Mouse (Mus musculus) B cell, adult 2 months (primary cell): ENCODE data around the gene Cacna2d3.

Source experiments
- DNase-seq, 2 experiments: peaks; one replicate each; pipeline ENCODE4 v3.0.0; 2022

Cacna2d3 gene

GRCm38 (mm10) chr14:29051951-29052835 lies 669.5 kb downstream of the Cacna2d3 start:
- DNase-seq, result no peak

DNA sequence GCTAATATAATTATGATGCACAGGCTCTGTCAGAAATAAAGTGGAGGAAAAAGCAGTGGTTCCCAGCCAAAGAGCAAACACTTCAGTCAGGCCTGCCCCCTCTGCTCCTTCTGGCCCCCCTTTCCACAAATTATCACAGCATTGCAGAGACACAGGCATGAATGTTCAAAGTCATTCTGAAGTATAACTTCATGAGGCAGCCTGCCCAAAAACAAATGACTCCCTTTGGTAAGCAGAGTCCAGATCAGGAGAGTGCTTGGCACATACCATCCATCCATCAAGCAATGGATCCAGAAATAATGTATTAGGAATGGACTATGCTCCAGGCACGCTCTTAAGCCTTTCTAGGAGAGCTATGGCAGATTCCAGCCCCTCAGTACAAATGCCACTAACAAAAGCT lies 679.3 kb downstream of the Cacna2d3 start:
- no peak for DNase-seq

- DNase-seq, result no peak
Observed at GRCm38 (mm10) chr14:29041498-29041897, 680.2 kb downstream of the Cacna2d3 start.

- DNase-seq, result no peak
Observed at GRCm38 (mm10) chr14:29040606-29041364, 680.9 kb downstream of the Cacna2d3 start.

- DNase-seq, result no peak
Observed at GRCm38 (mm10) chr14:29038246-29038645, 683.4 kb downstream of the Cacna2d3 start.

- DNase-seq, result no peak
Observed at GRCm38 (mm10) chr14:29031858-29032395, 689.7 kb downstream of the Cacna2d3 start.

DNA sequence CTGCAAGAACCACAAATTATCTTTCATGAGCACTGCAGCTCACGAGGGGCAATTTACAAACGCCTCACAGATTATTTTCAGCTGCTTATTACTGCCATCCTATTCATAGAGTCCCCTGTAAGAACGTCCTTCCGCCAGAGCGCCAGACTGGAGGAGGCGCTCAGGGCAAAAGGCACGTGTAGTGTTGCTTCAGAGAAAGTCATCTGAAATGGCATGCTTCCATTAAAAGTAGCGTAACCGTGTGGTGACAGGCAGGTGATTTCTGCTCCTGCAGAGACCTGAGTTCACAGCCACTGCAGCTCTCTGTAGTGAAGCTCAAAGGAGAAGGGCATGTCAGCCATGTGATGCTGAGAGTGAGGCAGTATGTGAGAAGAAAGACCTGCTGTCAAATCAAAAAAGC lies 691.1 kb downstream of the Cacna2d3 start:
- DNase-seq, result no peak

- no peak for DNase-seq
Observed at GRCm38 (mm10) chr14:29029896-29030420, 691.7 kb downstream of the Cacna2d3 start.

- DNase-seq, result no peak
Observed at GRCm38 (mm10) chr14:29029107-29029469, 692.6 kb downstream of the Cacna2d3 start.

DNA sequence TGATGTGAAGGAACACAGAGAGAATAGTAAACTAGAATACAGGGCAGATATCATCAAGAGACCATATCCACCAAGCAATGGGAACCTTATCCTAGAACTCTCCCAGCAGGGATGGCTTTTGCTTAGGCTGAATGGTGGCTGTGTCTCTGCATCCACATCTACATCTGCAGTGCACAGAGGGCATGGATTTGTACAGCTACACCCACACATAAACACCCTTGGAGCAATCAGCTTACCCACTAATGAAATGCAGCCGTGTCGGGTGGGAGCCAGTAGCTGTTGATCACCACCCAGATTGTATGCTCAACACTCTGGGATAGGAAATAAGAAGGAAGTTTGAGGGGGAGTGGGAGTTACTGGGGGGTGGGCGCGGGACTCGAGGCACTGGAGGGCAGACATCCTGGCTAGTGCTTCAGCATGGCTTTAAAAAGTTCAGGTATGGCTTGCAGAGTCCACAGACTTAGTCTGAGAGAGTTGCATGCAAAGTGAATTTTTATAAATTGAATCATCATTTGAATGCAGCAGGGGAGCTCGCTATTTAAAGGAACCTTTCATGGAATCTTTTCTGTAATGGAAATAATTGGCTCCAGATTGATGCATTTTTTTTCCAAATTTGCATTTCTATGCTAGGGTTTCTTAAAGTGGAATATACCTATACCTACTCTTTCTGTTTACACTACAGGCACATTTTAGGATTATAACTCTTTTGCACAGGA lies 693.1 kb downstream of the Cacna2d3 start:
- no peak for DNase-seq

DNA sequence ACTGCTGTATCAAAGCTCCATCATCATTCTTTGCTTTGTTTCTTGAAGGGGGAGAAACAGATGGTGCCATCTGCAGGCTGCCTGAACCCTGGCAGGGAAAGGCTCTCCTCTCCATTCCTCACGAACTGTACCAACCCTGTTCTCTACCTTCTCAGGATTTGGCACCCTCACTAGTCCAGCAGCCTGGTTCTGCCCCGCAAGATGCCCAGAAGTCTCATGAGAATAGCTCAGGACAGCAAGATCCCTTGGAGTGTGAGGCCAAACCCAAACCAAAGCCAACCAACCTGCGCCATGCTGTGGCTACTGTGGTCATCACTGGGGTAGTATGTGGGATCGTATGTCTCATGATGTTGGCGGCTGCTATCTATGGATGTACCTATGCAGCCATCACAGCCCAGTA lies 694.4 kb downstream of the Cacna2d3 start:
- no peak for DNase-seq

DNA sequence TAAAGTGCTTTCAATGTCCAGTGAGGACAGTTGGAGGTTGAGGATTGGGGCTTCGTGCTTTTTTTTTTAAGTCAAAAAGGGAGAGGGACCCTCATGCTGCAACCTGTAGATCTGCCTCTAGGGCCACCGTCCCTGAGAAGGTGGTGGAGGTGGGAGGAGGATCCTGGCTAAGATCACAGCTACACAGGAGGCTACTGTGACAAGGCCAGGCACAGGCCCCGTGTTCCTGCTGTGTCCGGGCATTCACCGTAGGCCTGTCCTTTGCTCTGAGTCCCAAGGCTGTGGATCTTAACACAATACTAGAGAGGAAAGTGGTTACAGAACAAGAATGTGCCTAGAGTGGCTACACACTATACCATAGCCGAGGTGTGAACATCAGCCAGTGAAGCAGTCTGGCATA lies 696.3 kb downstream of the Cacna2d3 start:
- no peak for DNase-seq

GRCm38 (mm10) chr14:29023246-29023645 lies 698.4 kb downstream of the Cacna2d3 start:
- no peak for DNase-seq

DNA sequence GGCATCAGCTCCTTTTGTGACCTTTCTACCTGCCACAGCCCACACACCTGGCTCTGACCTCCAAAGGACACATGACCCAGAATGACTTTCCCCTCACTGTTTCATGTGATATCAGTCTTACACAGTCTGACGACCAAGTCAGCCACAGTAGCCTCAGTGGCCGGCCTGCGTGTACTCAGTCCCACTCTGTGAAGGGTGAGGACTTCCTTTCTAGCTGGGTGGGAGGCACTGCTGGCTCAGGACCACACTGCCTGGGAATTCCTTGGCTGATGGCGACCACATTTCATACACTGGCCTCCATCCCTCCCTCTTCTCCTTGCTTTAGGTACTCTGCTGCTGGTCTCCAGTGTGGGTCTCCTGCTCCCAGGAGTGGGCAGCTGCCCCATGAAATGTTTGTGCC lies 700.4 kb downstream of the Cacna2d3 start:
- DNase-seq, result no peak

DNA sequence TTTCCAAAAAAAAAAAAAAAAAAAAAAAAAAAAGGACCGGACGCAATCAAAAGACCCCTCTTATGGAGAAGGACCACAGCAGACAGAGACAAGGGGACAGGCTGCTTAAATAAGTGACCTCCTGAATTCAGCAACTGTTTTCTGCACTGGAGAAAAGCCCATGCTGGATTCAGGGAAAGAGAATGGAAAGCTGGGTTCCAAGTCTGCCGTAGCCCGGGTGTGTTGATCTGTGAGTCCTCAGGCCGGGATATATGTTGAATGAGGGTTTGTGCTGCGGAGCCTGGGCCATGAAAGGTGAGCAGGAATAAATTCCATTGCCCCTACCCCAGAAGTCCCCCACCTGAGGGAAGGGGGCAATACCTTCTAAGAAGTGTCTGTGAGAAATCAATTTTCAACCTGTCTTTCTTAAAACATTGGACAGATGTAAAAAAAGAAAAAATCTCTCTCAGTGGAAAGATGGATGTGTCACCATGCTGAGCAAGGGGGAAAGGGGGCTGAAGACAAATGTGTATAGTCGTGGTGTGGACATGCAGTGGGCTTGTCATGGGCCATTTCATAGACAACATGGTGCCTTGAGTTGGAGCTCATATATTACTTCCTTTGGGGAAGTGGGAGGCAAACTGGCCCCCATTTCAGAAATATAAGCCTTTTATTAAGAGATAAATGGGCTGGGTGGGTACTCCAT lies 703.2 kb downstream of the Cacna2d3 start:
- DNase-seq, result no peak

DNA sequence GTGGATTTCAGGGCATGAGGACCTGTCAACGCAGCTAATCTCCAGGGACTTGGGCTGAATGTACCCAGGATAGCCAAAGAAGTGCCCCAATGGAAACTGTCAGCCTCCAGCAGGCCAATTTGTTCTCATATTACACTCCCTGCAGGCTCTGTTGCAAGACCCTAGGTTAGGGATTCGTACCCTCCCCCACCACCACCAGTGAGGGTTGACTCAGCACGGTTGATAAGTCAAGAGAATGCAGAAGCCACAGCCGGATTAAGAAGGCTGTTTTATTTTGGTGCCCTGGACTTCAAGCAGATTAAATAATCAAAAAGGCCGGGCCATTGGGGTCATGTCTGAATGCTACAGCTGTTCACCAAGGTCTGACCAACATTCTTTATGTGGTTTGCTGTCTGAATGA lies 703.8 kb downstream of the Cacna2d3 start, which contains the start of gene Lrtm1:
Gene Lrtm1 (plus strand): TSS at position 326 of the 400 bp plus-strand sequence.
- no peak for DNase-seq

DNA sequence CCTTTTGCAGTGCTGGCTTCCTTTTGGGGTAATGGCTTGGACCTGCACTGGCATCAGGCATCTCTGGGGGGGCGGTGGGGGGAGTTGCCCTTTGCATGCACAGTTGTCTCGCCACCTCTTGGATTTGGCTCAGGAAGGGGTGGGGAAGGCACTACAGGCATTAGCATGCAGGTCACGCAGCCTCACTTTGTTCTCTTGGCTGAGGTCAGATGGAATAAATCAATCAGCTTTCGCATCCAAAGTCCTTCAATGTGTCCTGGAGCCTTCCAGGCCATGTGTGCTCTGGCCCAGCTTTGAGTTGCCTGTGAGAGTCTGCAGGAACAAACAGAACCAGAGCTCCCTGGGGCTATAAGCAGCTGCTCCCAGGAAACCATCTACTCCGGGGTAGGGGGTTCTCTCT lies 705.8 kb downstream of the Cacna2d3 start:
- DNase-seq, result no peak

DNA sequence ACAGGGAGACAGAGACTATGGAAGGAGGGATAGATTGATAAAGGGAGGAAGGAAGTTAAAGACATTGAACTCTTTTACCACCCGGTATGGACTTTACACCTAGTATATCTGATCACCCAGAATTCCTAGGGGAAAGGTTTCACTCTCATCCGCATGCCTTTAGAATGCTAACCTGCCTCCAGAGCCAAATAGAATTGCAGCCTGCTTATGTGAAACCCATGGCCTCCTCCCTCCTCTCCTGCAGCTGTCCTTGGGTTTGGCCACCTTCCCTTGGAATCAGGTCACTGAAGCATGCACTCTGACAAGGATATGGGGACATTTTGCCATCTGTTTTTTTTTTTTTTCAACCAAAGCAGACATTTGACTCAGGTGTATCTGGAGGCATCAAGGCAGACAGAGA lies 707.0 kb downstream of the Cacna2d3 start:
- DNase-seq, result no peak

DNA sequence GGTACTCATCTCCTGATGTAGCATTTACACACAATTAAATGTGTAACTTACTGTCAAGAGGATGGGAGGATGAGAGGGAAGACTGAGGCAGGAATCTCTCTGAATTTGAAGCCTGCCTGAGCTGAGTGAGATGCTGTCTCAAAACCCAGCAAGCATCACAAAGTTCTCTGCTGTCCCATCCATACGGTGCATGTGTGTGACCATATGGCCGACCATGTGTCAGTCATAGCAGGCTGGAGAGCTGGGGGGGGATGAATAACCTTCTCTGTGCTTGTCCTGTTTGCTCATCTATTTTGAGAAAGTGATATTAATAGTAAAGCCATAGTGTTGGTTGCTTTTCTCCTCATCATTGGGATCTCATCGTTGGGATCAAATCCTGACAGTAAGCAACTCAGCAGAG lies 708.5 kb downstream of the Cacna2d3 start:
- no peak for DNase-seq

- DNase-seq, result no peak
Observed at GRCm38 (mm10) chr14:29009644-29010043, 712.0 kb downstream of the Cacna2d3 start.

DNA sequence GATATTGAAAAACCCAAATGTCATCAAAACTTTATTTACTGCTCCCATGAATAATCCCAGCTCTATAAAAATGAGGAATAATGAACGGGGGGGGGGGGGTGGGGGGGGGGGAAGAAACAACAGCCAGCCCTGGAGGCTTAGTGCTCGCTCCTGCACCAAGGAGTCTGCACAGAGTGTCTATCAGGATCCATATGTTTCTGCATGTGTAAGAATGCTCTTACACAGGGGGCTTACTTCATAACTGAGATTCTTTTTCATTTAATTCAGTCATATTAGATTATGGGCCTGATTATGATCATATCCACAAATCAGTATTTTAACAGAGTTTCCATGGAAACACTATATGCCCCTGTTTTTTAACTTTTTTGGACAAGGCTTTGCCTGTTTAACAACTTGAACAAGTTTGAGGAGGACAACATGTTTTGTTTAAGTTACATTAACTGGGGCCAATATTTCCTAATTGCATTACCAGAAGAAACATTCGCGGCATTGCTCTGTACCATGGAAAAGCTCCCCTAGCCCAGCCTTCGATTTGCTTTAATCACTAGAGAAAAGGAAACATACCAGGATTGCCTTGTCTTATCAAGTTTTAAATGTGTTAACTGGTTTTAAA lies 716.3 kb downstream of the Cacna2d3 start:
- no peak for DNase-seq

- no peak for DNase-seq
Observed at GRCm38 (mm10) chr14:28996569-28996968, 725.1 kb downstream of the Cacna2d3 start.
